Mouse (Mus musculus): ENCODE measurements around the gene Mapk12. TPM values are rescaled to one million over a fixed set of nuclear protein-coding genes. Genes with fewer than 3 reads are reported as not detected.
A peak's percentile ranks its signal among the peaks of the same experiment; 100 is the strongest.

Gene Mapk12
- polyA plus RNA-seq, 1 experiment from 2014 or later, result 7.5 TPM

GRCm38 (mm10) chr15:89169431-89169830 lies 28.9 kb upstream of the Mapk12 start:
- H3K4me3 ChIP-seq, result 0 out of 2 replicates have a peak overlapping the region, but pooled peaks have one; percentile 3
- ATAC-seq (ENCODE audit: insufficient number of reproducible peaks, insufficient read depth, low FRiP score, low TSS enrichment), result peak; percentile 64

GRCm38 (mm10) chr15:89168922-89169321 lies 28.4 kb upstream of the Mapk12 start:
- peak overlapping the region; percentile 39 for H3K4me2 ChIP-seq (replicated peaks)
- peak overlapping the region; percentile 84 for H3K27ac ChIP-seq
- no peaks in the 10 kb centered on the region for H3K9me3 ChIP-seq
- peaks cover 46% of the 10 kb centered on the region for H3K4me1 ChIP-seq
- H3K27me3 ChIP-seq, result no peaks in the 10 kb centered on the region
- H3K9ac ChIP-seq, result no peak overlapping the region; the same call in 1 of the 2 replicates
- H3K4me3 ChIP-seq, result 0 out of 2 replicates have a peak overlapping the region, but pooled peaks have one; percentile 3
- no peak for ATAC-seq (ENCODE audit: insufficient number of reproducible peaks, insufficient read depth, low FRiP score, low TSS enrichment)
- peaks cover 51% of the 10 kb centered on the region for H3K36me3 ChIP-seq
- 54% methylated on average over 10 of the region's 10 CpGs for whole genome bisulfite sequencing

More at GRCm38 (mm10) chr15:89169431-89169830, 28.9 kb upstream of the Mapk12 start:
- peak overlapping the region; percentile 84 for H3K27ac ChIP-seq
- H3K9me3 ChIP-seq, result no peaks in the 10 kb centered on the region
- no peaks in the 10 kb centered on the region for H3K27me3 ChIP-seq
- peak overlapping the region; percentile 39 for H3K4me2 ChIP-seq (replicated peaks)
- H3K36me3 ChIP-seq, result peaks cover 46% of the 10 kb centered on the region
- H3K9ac ChIP-seq, result peak overlapping the region; percentile 43
- H3K4me1 ChIP-seq, result peaks cover 51% of the 10 kb centered on the region
- WGBS, result 5% methylated on average over 10 of the region's 10 CpGs

GRCm38 (mm10) chr15:89165478-89165877 lies 25.0 kb upstream of the Mapk12 start:
- 91% methylated on average over 12 of the region's 12 CpGs for WGBS
- no peak overlapping the region for H3K4me3 ChIP-seq
- H3K4me1 ChIP-seq, result peaks cover 18% of the 10 kb centered on the region
- no peak overlapping the region for H3K27ac ChIP-seq
- no peak overlapping the region for H3K4me2 ChIP-seq (replicated peaks)
- no peaks in the 10 kb centered on the region for H3K9me3 ChIP-seq
- peaks cover 85% of the 10 kb centered on the region for H3K36me3 ChIP-seq
- H3K27me3 ChIP-seq, result no peaks in the 10 kb centered on the region
- H3K9ac ChIP-seq, result no peak overlapping the region
- ATAC-seq (ENCODE audit: insufficient number of reproducible peaks, insufficient read depth, low FRiP score, low TSS enrichment), result no peak

- Histone ChIP-seq H3K9me3 (no peaks in the 10 kb centered on the region), H3K4me3 (no peak overlapping the region), H3K27ac (no peak overlapping the region), H3K9ac (no peak overlapping the region), H3K27me3 (no peaks in the 10 kb centered on the region), H3K36me3 (peaks cover 100% of the 10 kb centered on the region), H3K4me2 (replicated peaks) (no peak overlapping the region), H3K4me1 (no peaks in the 10 kb centered on the region)
- WGBS, result 80% methylated on average over 9 of the region's 9 CpGs
- no peak for ATAC-seq (ENCODE audit: insufficient number of reproducible peaks, insufficient read depth, low FRiP score, low TSS enrichment)
These were observed 20.9 kb upstream of the Mapk12 start for GRCm38 (mm10) chr15:89161397-89161796.

- no peak overlapping the region for H3K4me3 ChIP-seq
- no peaks in the 10 kb centered on the region for H3K4me1 ChIP-seq
These were observed 18.0 kb upstream of the Mapk12 start for GRCm38 (mm10) chr15:89158516-89158915.

GRCm38 (mm10) chr15:89157954-89158353 lies 17.5 kb upstream of the Mapk12 start:
- no peak overlapping the region for H3K27ac ChIP-seq
- peaks cover 97% of the 10 kb centered on the region for H3K36me3 ChIP-seq
- WGBS, result 67% methylated on average over 7 of the region's 7 CpGs
- H3K4me2 ChIP-seq (replicated peaks), result no peak overlapping the region
- no peak overlapping the region for H3K4me3 ChIP-seq
- H3K9ac ChIP-seq, result no peak overlapping the region
- H3K4me1 ChIP-seq, result no peaks in the 10 kb centered on the region
- no peaks in the 10 kb centered on the region for H3K9me3 ChIP-seq
- no peak for ATAC-seq (ENCODE audit: insufficient number of reproducible peaks, insufficient read depth, low FRiP score, low TSS enrichment)
- no peaks in the 10 kb centered on the region for H3K27me3 ChIP-seq

More at GRCm38 (mm10) chr15:89158516-89158915, 18.0 kb upstream of the Mapk12 start:
- Histone ChIP-seq H3K4me2 (replicated peaks) (no peak overlapping the region), H3K9me3 (no peaks in the 10 kb centered on the region), H3K9ac (no peak overlapping the region), H3K27ac (no peak overlapping the region), H3K36me3 (peaks cover 100% of the 10 kb centered on the region), H3K27me3 (no peaks in the 10 kb centered on the region)
- 96% methylated on average over 16 of the region's 16 CpGs for WGBS
- ATAC-seq (ENCODE audit: insufficient number of reproducible peaks, insufficient read depth, low FRiP score, low TSS enrichment), result no peak

- Histone ChIP-seq H3K36me3 (peaks cover 40% of the 10 kb centered on the region), H3K27ac (no peak overlapping the region), H3K27me3 (peaks cover 28% of the 10 kb centered on the region), H3K4me3 (no peak overlapping the region), H3K4me1 (peaks cover 15% of the 10 kb centered on the region), H3K4me2 (replicated peaks) (no peak overlapping the region), H3K9ac (no peak overlapping the region), H3K9me3 (no peaks in the 10 kb centered on the region)
- ATAC-seq (ENCODE audit: insufficient number of reproducible peaks, insufficient read depth, low FRiP score, low TSS enrichment), result no peak
These were observed 11.8 kb upstream of the Mapk12 start for GRCm38 (mm10) chr15:89152312-89152711.

GRCm38 (mm10) chr15:89150041-89150390 lies 9.5 kb upstream of the Mapk12 start:
- H3K4me3 ChIP-seq, result peak overlapping the region; percentile 66
- H3K36me3 ChIP-seq, result peaks cover 17% of the 10 kb centered on the region
- no peak overlapping the region; the same call in 1 of the 2 replicates for H3K9ac ChIP-seq
- no peaks in the 10 kb centered on the region for H3K9me3 ChIP-seq
- ATAC-seq (ENCODE audit: insufficient number of reproducible peaks, insufficient read depth, low FRiP score, low TSS enrichment), result no peak
- peak overlapping the region; percentile 95 for H3K4me2 ChIP-seq (replicated peaks)
- 2% methylated on average over 13 of the region's 13 CpGs for WGBS
- peaks cover 51% of the 10 kb centered on the region for H3K27me3 ChIP-seq
- 0 out of 2 replicates have a peak overlapping the region, but pooled peaks have one; percentile 69 for H3K27ac ChIP-seq
- H3K4me1 ChIP-seq, result peaks cover 25% of the 10 kb centered on the region

GRCm38 (mm10) chr15:89149271-89150040 lies 9.0 kb upstream of the Mapk12 start, which contains the start of gene Mapk11:
Gene Mapk11, minus strand, starts transcription at chr15:89149628.
- peak; percentile 31; the same call in 1 of the 2 replicates for ATAC-seq (ENCODE audit: insufficient number of reproducible peaks, insufficient read depth, low FRiP score, low TSS enrichment)
- Histone ChIP-seq H3K9me3 (no peaks in the 10 kb centered on the region), H3K4me1 (peaks cover 25% of the 10 kb centered on the region), H3K4me2 (replicated peaks) (peak within 1 kb of the TSS; percentile 95), H3K9ac (peak within 1 kb of the TSS; percentile 68), H3K36me3 (peaks cover 12% of the 10 kb centered on the region), H3K27ac (peak within 1 kb of the TSS; percentile 69), H3K4me3 (peak within 1 kb of the TSS; percentile 66), H3K27me3 (peaks cover 54% of the 10 kb centered on the region)
- WGBS, result under 1% methylated on average over 61 of the region's 61 CpGs

- Histone ChIP-seq H3K9me3 (no peaks in the 10 kb centered on the region), H3K4me3 (peak overlapping the region; percentile 66), H3K9ac (peak overlapping the region; percentile 68), H3K27ac (peak overlapping the region; percentile 69), H3K4me1 (peaks cover 25% of the 10 kb centered on the region), H3K27me3 (peaks cover 54% of the 10 kb centered on the region), H3K36me3 (peaks cover 4% of the 10 kb centered on the region; the same call in 1 of the 2 replicates), H3K4me2 (replicated peaks) (peak overlapping the region; percentile 95)
- ATAC-seq (ENCODE audit: insufficient number of reproducible peaks, insufficient read depth, low FRiP score, low TSS enrichment), result no peak
- 7% methylated on average over 25 of the region's 25 CpGs for WGBS
These were observed 8.2 kb upstream of the Mapk12 start for GRCm38 (mm10) chr15:89148496-89149270.

- H3K27me3 ChIP-seq, result peaks cover 60% of the 10 kb centered on the region
- peak overlapping the region; percentile 66; the same call in 1 of the 2 replicates for H3K4me3 ChIP-seq
- H3K27ac ChIP-seq, result no peak overlapping the region
- H3K4me1 ChIP-seq, result peaks cover 25% of the 10 kb centered on the region
- H3K9ac ChIP-seq, result no peak overlapping the region
- no peak for ATAC-seq (ENCODE audit: insufficient number of reproducible peaks, insufficient read depth, low FRiP score, low TSS enrichment)
- WGBS, result 52% methylated on average over 4 of the region's 4 CpGs
- no peaks in the 10 kb centered on the region for H3K9me3 ChIP-seq
- no peaks in the 10 kb centered on the region for H3K36me3 ChIP-seq
- H3K4me2 ChIP-seq (replicated peaks), result peak overlapping the region; percentile 95
These were observed 7.4 kb upstream of the Mapk12 start for GRCm38 (mm10) chr15:89147895-89148294.

Measured in embryonic facial prominence, embryonic 12.5 days (tissue).